Mouse (Mus musculus): Measurements from ENCODE around the gene Myo16. TPM values are rescaled to one million over a fixed set of nuclear protein-coding genes. Genes with fewer than 3 reads are reported as not detected.

The Myo16 gene
- polyA plus RNA-seq, 1 experiment = 0.44 TPM

- H3K27ac ChIP-seq (ENCODE audit: control insufficient read depth, insufficient read depth, low read depth, low read length) = no peak overlapping the region
- H3K27me3 ChIP-seq (ENCODE audit: control insufficient read depth, insufficient read depth, low read length) = no peaks in the 10 kb centered on the region
- TF ChIP-seq CTCF (IDR thresholded peaks at IDR 0.05; ENCODE audit: control insufficient read depth, insufficient read depth, insufficient replicate concordance, low read depth, low read length) (no peak), POLR2A (IDR thresholded peaks at IDR 0.05; ENCODE audit: control insufficient read depth, low read depth, low read length) (no peak)
- peaks cover 3% of the 10 kb centered on the region; the same call in 1 of the 2 replicates for H3K4me1 ChIP-seq (ENCODE audit: control insufficient read depth, insufficient read depth, low read length)
- H3K4me3 ChIP-seq (ENCODE audit: control insufficient read depth, low read depth, low read length) = no peak overlapping the region
- no peaks in the 10 kb centered on the region for H3K36me3 ChIP-seq (ENCODE audit: control insufficient read depth, insufficient read depth, low read length)
Observed at GRCm38 (mm10) chr8:10445011-10445410, 291.3 kb downstream of the Myo16 start.

- no peak overlapping the region for H3K4me3 ChIP-seq (ENCODE audit: control insufficient read depth, low read depth, low read length)
- no peaks in the 10 kb centered on the region for H3K27me3 ChIP-seq (ENCODE audit: control insufficient read depth, insufficient read depth, low read length)
- TF ChIP-seq CTCF (IDR thresholded peaks at IDR 0.05; ENCODE audit: control insufficient read depth, insufficient read depth, insufficient replicate concordance, low read depth, low read length) = no peak
- no peak for TF ChIP-seq POLR2A (IDR thresholded peaks at IDR 0.05; ENCODE audit: control insufficient read depth, low read depth, low read length)
- H3K4me1 ChIP-seq (ENCODE audit: control insufficient read depth, insufficient read depth, low read length) = no peaks in the 10 kb centered on the region
- no peak overlapping the region for H3K27ac ChIP-seq (ENCODE audit: control insufficient read depth, insufficient read depth, low read depth, low read length)
- no peaks in the 10 kb centered on the region for H3K36me3 ChIP-seq (ENCODE audit: control insufficient read depth, insufficient read depth, low read length)
Observed at GRCm38 (mm10) chr8:10448545-10448944, 294.8 kb downstream of the Myo16 start.

DNA sequence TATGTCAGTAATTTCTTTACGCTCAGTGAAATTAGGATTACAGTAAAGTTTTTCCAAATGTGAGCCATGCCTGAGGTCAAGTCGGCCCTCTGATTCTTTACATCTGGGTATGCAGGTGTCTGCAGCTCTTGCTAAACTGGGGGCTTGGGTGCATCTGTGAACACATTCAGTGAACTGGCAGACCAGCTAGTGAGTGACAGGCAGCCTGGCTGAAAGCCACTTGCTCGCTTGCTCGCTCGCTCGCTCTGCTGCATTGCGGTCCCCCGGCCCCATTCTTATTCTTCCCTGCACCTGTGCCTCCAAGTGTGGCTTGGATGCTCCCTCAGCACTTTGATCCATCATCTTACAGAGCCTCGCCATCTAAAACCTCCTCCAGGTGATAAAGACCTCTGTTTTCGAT, 299.3 kb downstream of the Myo16 start:
- no peaks in the 10 kb centered on the region for H3K36me3 ChIP-seq (ENCODE audit: control insufficient read depth, insufficient read depth, low read length)
- H3K27ac ChIP-seq (ENCODE audit: control insufficient read depth, insufficient read depth, low read depth, low read length) = no peak overlapping the region
- no peaks in the 10 kb centered on the region for H3K4me1 ChIP-seq (ENCODE audit: control insufficient read depth, insufficient read depth, low read length)
- TF ChIP-seq CTCF (IDR thresholded peaks at IDR 0.05; ENCODE audit: control insufficient read depth, insufficient read depth, insufficient replicate concordance, low read depth, low read length) (no peak), POLR2A (IDR thresholded peaks at IDR 0.05; ENCODE audit: control insufficient read depth, low read depth, low read length) (no peak)
- no peak overlapping the region for H3K4me3 ChIP-seq (ENCODE audit: control insufficient read depth, low read depth, low read length)
- no peaks in the 10 kb centered on the region for H3K27me3 ChIP-seq (ENCODE audit: control insufficient read depth, insufficient read depth, low read length)

GRCm38 (mm10) chr8:10458151-10458649, 304.5 kb downstream of the Myo16 start:
- Histone ChIP-seq H3K27me3 (ENCODE audit: control insufficient read depth, insufficient read depth, low read length) (no peaks in the 10 kb centered on the region), H3K4me3 (ENCODE audit: control insufficient read depth, low read depth, low read length) (no peak overlapping the region), H3K27ac (ENCODE audit: control insufficient read depth, insufficient read depth, low read depth, low read length) (no peak overlapping the region), H3K4me1 (ENCODE audit: control insufficient read depth, insufficient read depth, low read length) (no peaks in the 10 kb centered on the region), H3K36me3 (ENCODE audit: control insufficient read depth, insufficient read depth, low read length) (no peaks in the 10 kb centered on the region)
- TF ChIP-seq POLR2A (IDR thresholded peaks at IDR 0.05; ENCODE audit: control insufficient read depth, low read depth, low read length) = no peak
- no peak for TF ChIP-seq CTCF (IDR thresholded peaks at IDR 0.05; ENCODE audit: control insufficient read depth, insufficient read depth, insufficient replicate concordance, low read depth, low read length)

- no peak for TF ChIP-seq CTCF (IDR thresholded peaks at IDR 0.05; ENCODE audit: control insufficient read depth, insufficient read depth, insufficient replicate concordance, low read depth, low read length)
- no peak for TF ChIP-seq POLR2A (IDR thresholded peaks at IDR 0.05; ENCODE audit: control insufficient read depth, low read depth, low read length)
- no peak overlapping the region for H3K4me3 ChIP-seq (ENCODE audit: control insufficient read depth, low read depth, low read length)
- H3K36me3 ChIP-seq (ENCODE audit: control insufficient read depth, insufficient read depth, low read length) = no peaks in the 10 kb centered on the region
- no peaks in the 10 kb centered on the region for H3K27me3 ChIP-seq (ENCODE audit: control insufficient read depth, insufficient read depth, low read length)
- H3K4me1 ChIP-seq (ENCODE audit: control insufficient read depth, insufficient read depth, low read length) = no peaks in the 10 kb centered on the region
- no peak overlapping the region for H3K27ac ChIP-seq (ENCODE audit: control insufficient read depth, insufficient read depth, low read depth, low read length)
Observed at GRCm38 (mm10) chr8:10462271-10462670, 308.6 kb downstream of the Myo16 start.

- TF ChIP-seq CTCF (IDR thresholded peaks at IDR 0.05; ENCODE audit: control insufficient read depth, insufficient read depth, insufficient replicate concordance, low read depth, low read length) (no peak), POLR2A (IDR thresholded peaks at IDR 0.05; ENCODE audit: control insufficient read depth, low read depth, low read length) (no peak)
- Histone ChIP-seq H3K36me3 (ENCODE audit: control insufficient read depth, insufficient read depth, low read length) (no peaks in the 10 kb centered on the region), H3K4me3 (ENCODE audit: control insufficient read depth, low read depth, low read length) (no peak overlapping the region), H3K4me1 (ENCODE audit: control insufficient read depth, insufficient read depth, low read length) (no peaks in the 10 kb centered on the region), H3K27ac (ENCODE audit: control insufficient read depth, insufficient read depth, low read depth, low read length) (no peak overlapping the region), H3K27me3 (ENCODE audit: control insufficient read depth, insufficient read depth, low read length) (no peaks in the 10 kb centered on the region)
Observed at GRCm38 (mm10) chr8:10468490-10468889, 314.8 kb downstream of the Myo16 start.

DNA sequence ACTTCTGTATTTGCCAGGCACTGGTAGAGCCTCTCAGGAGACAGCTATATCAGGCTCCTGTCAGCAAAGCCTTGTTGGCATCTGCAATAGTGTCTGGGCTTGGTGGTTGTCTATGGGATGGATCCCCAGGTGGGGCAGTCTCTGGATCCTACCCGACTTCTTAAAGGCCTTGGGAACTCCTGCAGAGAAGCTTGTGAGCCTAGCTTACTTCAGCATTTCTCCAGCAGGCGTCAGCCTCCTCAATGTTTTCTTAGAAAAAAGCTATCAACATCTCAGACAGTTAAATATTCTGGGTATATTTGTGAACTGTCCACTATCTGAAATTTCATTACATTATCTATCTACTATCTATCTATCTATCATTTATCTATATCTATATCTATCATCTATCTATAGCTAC, 315.9 kb downstream of the Myo16 start:
- no peak overlapping the region for H3K27ac ChIP-seq (ENCODE audit: control insufficient read depth, insufficient read depth, low read depth, low read length)
- TF ChIP-seq CTCF (IDR thresholded peaks at IDR 0.05; ENCODE audit: control insufficient read depth, insufficient read depth, insufficient replicate concordance, low read depth, low read length) = no peak
- TF ChIP-seq POLR2A (IDR thresholded peaks at IDR 0.05; ENCODE audit: control insufficient read depth, low read depth, low read length) = no peak
- no peaks in the 10 kb centered on the region for H3K4me1 ChIP-seq (ENCODE audit: control insufficient read depth, insufficient read depth, low read length)
- no peaks in the 10 kb centered on the region for H3K36me3 ChIP-seq (ENCODE audit: control insufficient read depth, insufficient read depth, low read length)
- H3K27me3 ChIP-seq (ENCODE audit: control insufficient read depth, insufficient read depth, low read length) = no peaks in the 10 kb centered on the region
- H3K4me3 ChIP-seq (ENCODE audit: control insufficient read depth, low read depth, low read length) = no peak overlapping the region

GRCm38 (mm10) chr8:10470280-10470679, 316.6 kb downstream of the Myo16 start:
- no peaks in the 10 kb centered on the region for H3K4me1 ChIP-seq (ENCODE audit: control insufficient read depth, insufficient read depth, low read length)
- TF ChIP-seq POLR2A (IDR thresholded peaks at IDR 0.05; ENCODE audit: control insufficient read depth, low read depth, low read length) (no peak), CTCF (IDR thresholded peaks at IDR 0.05; ENCODE audit: control insufficient read depth, insufficient read depth, insufficient replicate concordance, low read depth, low read length) (no peak)
- H3K36me3 ChIP-seq (ENCODE audit: control insufficient read depth, insufficient read depth, low read length) = no peaks in the 10 kb centered on the region
- H3K27me3 ChIP-seq (ENCODE audit: control insufficient read depth, insufficient read depth, low read length) = no peaks in the 10 kb centered on the region
- H3K4me3 ChIP-seq (ENCODE audit: control insufficient read depth, low read depth, low read length) = no peak overlapping the region
- H3K27ac ChIP-seq (ENCODE audit: control insufficient read depth, insufficient read depth, low read depth, low read length) = no peak overlapping the region

Measured in testis, adult 2 months (tissue).